Mouse (Mus musculus) yolk sac, embryonic 10.5 days (tissue): ENCODE results near the gene Atxn1.
A peak's percentile ranks its signal among the peaks of the same experiment; 100 is the strongest.

ENCODE experiments used
- DNase-seq: peaks from one replicate; pipeline ENCODE4 v3.0.0-alpha.2; 2017; ENCODE audit warnings: low spot score

The Atxn1 gene

GRCm38 (mm10) chr13:45964853-45965593 is at the start of gene Atxn1:
Atxn1 (minus strand) TSS chr13:45965008.
- DNase-seq = peak; percentile 91

DNA sequence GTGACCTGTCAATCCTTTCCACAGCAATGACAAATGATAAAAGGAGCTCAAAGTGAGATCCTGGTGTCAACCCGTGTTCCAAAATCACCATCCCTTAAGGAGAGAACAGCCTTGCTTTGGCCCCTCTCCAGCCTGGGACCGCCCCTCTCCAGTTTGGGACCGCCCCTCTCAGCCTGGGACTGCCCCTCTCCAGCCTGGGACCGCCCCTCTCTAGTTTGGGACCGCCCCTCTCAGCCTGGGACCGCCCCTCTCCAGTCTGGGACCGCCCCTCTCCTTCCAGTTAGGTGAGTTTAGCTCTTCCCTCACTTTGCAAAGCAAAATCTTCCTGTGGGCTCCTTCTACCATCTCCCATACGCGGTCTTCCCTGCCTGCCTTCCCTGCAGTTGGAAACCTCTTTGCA is 46.4 kb upstream of the Atxn1 start:
- no peak for DNase-seq

DNA sequence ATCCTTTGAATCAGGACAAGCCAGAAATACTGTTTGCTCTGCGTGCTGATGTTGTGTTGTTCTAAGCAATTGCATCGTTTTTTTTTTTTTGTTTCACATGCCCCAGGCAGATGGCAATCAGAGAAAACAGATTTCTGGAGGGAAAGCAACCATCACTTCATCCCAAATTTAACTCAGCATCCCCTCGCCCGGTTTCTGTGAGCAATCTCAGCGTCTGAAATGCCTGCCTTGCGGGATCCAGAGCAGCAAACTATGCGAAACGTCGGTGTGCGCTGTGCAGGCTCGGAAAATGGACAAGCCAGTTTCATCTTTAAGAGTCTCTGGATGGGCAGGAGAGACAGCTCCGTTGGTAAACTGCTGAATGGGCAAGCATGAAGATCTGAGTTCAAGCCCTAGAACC is 45.3 kb upstream of the Atxn1 start:
- no peak for DNase-seq

DNA sequence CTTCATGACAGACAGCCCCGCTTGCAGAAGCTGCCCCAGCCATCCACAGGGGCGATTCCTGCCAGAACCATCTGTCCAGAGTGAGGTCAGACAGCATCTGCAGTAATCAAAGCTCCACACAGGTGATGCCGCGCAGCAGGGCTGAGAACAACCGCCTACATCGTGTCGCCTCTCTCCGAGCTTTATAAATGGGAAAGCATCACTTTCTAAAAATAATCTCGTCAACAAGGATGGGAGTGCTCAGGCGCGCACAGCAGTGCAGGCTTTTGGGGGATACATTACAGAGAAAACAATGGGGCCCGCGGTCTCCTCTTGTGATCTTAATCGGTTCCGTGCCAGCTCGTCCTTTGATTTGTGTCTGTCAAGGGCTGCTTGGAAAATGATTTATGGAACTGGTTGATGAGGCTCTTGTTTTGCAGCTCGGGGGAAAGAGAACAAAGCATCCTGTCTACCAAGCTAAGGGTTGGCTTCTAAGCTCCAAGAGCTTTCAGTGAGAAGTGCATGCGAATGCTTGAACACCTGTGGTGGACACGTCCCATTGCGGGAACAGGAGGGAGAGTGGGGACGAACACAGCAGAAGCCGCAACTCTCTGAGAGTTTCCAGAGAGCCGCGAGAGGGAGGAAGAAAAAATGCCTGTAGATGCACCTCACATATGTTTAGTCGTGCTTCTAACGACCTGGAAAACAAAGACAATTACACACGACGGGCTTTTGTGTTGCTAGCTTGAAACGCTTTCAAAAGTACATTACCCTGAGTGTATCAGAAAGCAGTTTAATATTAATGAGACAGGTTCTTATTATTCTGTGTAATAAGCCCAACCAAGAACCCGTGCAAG is 44.2 kb upstream of the Atxn1 start:
- DNase-seq = no peak

- no peak for DNase-seq
Measured at GRCm38 (mm10) chr13:46006211-46007102, 41.6 kb upstream of the Atxn1 start.

DNA sequence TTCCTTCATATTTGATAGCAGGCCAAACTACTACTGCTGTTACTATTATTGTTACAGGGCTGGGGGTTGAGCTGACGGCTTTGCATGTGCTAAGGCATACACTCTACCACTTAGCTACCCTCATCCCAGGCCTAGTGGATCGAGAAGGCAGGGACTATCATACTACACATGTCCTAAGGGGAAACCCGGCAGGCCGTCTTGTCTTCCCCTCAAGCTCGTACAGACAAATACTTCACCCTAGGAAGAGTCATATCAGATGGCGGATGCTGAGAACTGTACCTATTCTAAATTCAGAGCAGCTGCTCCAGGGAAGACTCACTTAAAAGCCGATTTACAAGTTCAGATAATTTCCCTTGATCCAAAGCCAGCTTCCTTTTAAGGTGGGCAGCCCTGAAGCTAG is 40.8 kb upstream of the Atxn1 start:
- no peak for DNase-seq

DNA sequence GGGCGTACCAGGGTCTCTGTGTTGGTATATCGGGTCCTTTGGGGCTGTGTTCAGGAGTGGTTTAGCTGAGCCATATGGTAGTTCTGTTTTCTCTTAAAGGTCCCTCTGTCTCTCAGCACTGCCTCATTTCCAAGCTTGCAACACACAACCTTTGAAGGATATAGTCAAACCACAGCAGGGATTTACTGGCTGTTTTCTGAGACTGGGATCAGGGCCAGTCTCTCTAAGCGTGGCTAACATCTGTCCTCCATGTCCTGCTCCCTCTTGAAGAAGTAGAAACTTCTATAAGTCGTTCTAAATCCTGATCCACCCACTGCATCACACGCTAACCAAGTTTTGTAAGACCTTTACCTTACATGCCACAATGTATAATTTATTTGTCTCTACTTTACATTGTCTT is 36.5 kb upstream of the Atxn1 start:
- DNase-seq = no peak

DNA sequence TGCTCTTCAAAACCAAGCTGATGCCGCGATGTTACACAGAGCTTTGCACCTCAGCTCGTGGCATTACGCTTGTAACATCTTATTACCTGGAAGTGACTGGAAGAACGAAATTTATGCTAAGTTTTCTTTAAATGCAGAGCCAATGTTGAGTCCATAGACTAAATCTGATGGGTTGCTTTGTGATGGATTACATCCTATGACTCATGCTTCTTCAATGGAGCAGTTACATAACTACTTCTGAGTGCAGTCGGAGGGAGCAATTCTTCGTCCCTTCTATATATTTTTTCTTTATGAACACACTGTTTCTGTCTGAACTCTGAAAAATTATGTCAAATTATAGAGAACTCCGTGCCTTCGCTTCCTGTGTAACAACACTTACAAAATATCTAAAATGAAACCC is 28.1 kb upstream of the Atxn1 start:
- no peak for DNase-seq

- no peak for DNase-seq
Measured at GRCm38 (mm10) chr13:45990486-45990885, 25.7 kb upstream of the Atxn1 start.

GRCm38 (mm10) chr13:45979246-45979645 is 14.4 kb upstream of the Atxn1 start:
- DNase-seq = no peak

GRCm38 (mm10) chr13:45976894-45977293 is 12.1 kb upstream of the Atxn1 start:
- DNase-seq = peak; percentile 46

- DNase-seq = no peak
Measured at GRCm38 (mm10) chr13:45974651-45975050, 9.8 kb upstream of the Atxn1 start.

- DNase-seq = no peak
Measured at GRCm38 (mm10) chr13:45973972-45974490, 9.2 kb upstream of the Atxn1 start.

DNA sequence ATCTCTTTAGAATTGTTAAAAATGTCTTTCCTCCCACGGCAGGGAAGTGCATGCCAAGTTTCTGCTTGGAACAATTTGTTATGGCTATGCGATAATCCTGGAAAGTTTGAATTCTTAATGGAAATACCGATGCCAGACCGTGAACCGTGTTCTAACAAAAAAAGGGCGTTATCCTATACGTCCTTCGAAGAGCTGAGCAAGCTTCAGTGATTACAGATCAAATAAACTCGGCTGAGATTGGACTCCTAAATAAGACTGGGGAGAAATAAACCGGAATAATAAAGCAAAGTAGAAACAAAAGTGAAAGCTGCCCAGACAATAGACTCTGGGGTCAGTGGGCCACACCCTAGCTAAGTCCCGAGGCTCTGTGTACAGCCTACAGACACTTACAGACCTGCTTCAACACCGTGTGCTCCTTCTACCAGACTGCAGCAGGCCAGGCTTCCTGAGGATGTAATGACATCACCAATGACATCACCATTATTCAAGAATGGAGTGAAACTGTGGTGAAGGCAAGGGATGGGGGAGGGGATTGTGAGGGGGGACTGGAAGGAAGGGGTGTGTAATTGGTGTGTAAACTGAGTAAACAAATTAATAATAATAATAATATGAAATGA is 6.2 kb upstream of the Atxn1 start:
- no peak for DNase-seq

GRCm38 (mm10) chr13:45968206-45968605 is 3.4 kb upstream of the Atxn1 start:
- no peak for DNase-seq

DNA sequence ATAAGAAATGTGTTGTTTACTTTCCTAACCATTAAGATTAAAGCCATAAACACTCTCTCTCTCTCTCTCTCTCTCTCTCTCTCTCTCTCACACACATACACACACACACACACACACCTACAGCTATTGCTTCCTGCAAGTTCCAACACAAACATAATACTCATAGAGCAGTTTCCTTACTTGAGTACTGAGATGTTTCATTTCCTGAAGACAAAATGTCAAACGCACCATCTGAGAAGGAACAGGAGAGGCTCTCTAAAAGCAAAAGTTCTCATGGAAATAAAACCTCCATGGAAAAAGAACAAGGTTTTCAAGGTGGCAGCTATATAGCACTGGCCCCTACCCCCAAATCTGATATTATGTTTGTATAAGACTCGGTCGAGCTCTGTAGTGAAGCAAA is 2.6 kb upstream of the Atxn1 start:
- DNase-seq = no peak

DNA sequence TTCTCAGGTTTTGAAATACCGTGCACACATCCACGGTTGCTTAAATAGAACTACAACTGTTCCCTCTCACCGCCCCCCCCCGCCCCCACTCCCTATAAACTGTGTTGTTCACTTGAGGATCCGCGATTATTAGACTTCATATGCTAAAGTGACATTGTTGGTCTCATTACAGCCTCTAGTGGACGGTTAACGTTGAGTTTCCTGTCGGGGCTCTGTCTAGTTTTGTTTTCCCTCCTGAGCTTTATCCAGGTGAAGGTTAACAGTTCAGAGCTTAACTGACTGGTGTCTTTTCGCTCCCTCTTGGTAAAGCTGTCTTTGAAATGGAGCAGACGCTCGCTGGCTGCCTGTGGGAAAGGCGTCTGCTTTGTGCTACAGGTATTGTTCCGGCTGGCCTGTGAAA is 1.8 kb upstream of the Atxn1 start:
- no peak for DNase-seq

- no peak for DNase-seq
Measured at GRCm38 (mm10) chr13:45965594-45966432, 1.0 kb upstream of the Atxn1 start.

- DNase-seq = peak; percentile 70
Measured at GRCm38 (mm10) chr13:45964331-45964852, 416 bp downstream of the Atxn1 start.

GRCm38 (mm10) chr13:45963497-45964330 is 1.1 kb downstream of the Atxn1 start:
- DNase-seq = peak; percentile 84
